Mouse (Mus musculus) B cell, adult 62 days (primary cell): Measurements from ENCODE around the gene Plekhg3. TPM values are rescaled to one million over a fixed set of nuclear protein-coding genes. Genes with fewer than 3 reads are reported as not detected.

Experiments used
- total RNA-seq: library from RNA; stranded (reverse); gene quantifications from 4 replicates; pipeline ENCODE4 v1.2.4, GENCODE M21; 2023

The Plekhg3 gene
- total RNA-seq, result 27.0 to 33.7 TPM (median 28.5 TPM) in 4 replicates

DNA sequence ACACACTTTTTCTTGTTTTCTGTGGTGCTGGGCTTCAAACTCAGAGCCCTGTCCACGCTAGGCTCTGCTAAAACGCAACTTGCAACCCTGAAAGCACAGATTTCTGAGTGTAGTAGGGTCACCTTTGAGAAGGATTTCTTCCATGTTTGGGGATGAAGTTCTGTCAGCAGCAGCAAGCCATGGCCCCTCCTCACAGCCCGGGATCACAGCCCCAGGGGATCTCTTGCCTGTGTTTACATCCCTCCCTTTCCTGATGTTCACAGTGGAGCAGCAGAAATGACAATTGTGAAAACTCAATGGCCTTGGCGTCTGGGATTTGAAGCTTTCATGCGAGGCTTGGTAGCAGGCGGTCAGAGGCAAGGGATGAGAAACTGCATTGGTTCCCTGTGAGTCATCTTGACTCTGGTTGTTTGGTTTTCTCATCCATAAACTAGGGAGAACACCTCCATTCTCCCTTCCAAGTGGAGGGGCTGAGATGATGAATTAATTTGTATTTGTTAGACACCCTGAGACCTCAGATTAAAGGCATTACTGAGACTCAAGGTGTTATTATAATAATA lies at the start of gene Plekhg3:
Gene Plekhg3, plus strand, starts transcription at position 312 of the 560 bp plus-strand sequence.

Other genes with a start within 250 kb of the Plekhg3 start
- gene Akap5, start 206.0 kb upstream of the Plekhg3 start, total RNA-seq, result 1.4 to 2.0 TPM (median 1.8 TPM) in 4 replicates
- gene Zbtb25, start 161.3 kb upstream of the Plekhg3 start, total RNA-seq, result 32.4 to 42.1 TPM (median 40.0 TPM) in 4 replicates
- 15.8 to 16.7 TPM (median 16.4 TPM) in 4 replicates for gene Zbtb1, start 160.6 kb upstream of the Plekhg3 start, total RNA-seq
- 13.3 to 15.9 TPM (median 14.7 TPM) in 4 replicates for gene Hspa2, start 126.7 kb upstream of the Plekhg3 start, total RNA-seq
- gene Ppp1r36, start 113.4 kb upstream of the Plekhg3 start, total RNA-seq, result not detected in 4 replicates
- gene Sptb, start 179.7 kb downstream of the Plekhg3 start, total RNA-seq, result 0.06 to 0.20 TPM (median 0.12 TPM) in 4 replicates
- 31.5 to 42.8 TPM (median 35.9 TPM) in 4 replicates for gene Churc1, start 234.6 kb downstream of the Plekhg3 start, total RNA-seq
- gene Fntb, start 234.7 kb downstream of the Plekhg3 start, total RNA-seq, result 8.9 to 15.2 TPM (median 13.4 TPM) in 4 replicates